Mouse (Mus musculus) neural tube, embryonic 11.5 days (tissue): ENCODE results near the gene Dner. TPM values are rescaled to one million over a fixed set of nuclear protein-coding genes. Genes with fewer than 3 reads are reported as not detected.

Experiments
- ATAC-seq: fragments of 200-750 bp; cut with Nextera tagmentation; 2 replicates; pipeline ENCODE4 v1.8.0; 2017; ENCODE audit warnings: moderate number of reproducible peaks, mild to moderate bottlenecking, moderate TSS enrichment, moderate library complexity; ENCODE audit not compliant: insufficient read depth, low FRiP score, low TSS enrichment
- DNase-seq: peaks from one replicate; pipeline ENCODE4 v3.0.0-alpha.2; 2015; ENCODE audit warnings: low spot score
- H3K27ac ChIP-seq: fragments of 300-500 bp; sonication (generic); 2 replicates; pipeline ENCODE4 v1.5.1; 2014; ENCODE audit warnings: low read depth, mild to moderate bottlenecking, low read length
- H3K27me3 ChIP-seq: fragments of 300-500 bp; sonication (generic); 2 replicates; pipeline ENCODE4 v1.6.1; 2014; ENCODE audit warnings: mild to moderate bottlenecking, low read length, mixed read lengths; ENCODE audit not compliant: control insufficient read depth, insufficient read depth
- H3K36me3 ChIP-seq: fragments of 300-500 bp; sonication (generic); 2 replicates; pipeline ENCODE4 v1.6.1; 2014; ENCODE audit warnings: mild to moderate bottlenecking, low read length, moderate library complexity, mixed read lengths; ENCODE audit not compliant: control insufficient read depth, insufficient read depth
- H3K4me1 ChIP-seq: fragments of 300-500 bp; sonication (generic); 2 replicates; pipeline ENCODE4 v1.6.1; 2014; ENCODE audit warnings: low read length, mixed read lengths; ENCODE audit not compliant: control insufficient read depth, insufficient read depth
- H3K4me2 ChIP-seq: fragments of 300-500 bp; sonication (generic); 2 replicates; pipeline ENCODE4 v1.6.1; 2014; ENCODE audit warnings: low read depth, mild to moderate bottlenecking, moderate library complexity
- H3K4me3 ChIP-seq: fragments of 300-500 bp; sonication (generic); 2 replicates; pipeline ENCODE4 v1.5.1; 2014; ENCODE audit warnings: low read depth, low read length
- H3K9ac ChIP-seq: fragments of 300-500 bp; sonication (generic); 2 replicates; pipeline ENCODE4 v1.6.1; 2014; ENCODE audit warnings: mild to moderate bottlenecking, low read length
- H3K9me3 ChIP-seq: fragments of 300-500 bp; sonication (generic); 2 replicates; pipeline ENCODE4 v1.6.1; 2016; ENCODE audit warnings: low read length; ENCODE audit not compliant: control insufficient read depth
- WGBS: fragments of 180-500 bp; shearing (Covaris S2); extraction: QIAGEN DNeasy Blood & Tissue Kit; methylation state at CpG from one replicate; pipeline ENCODE4 v1.1.7; 2014; 5-methylcytosine and 5-hydroxymethylcytosine counted together
- polyA plus RNA-seq: library from polyadenylated mRNA; unstranded; fragments of >200 nt; fragmentation: Nextera tagmentation; extraction: Ambion mirVana; gene quantifications from 2 replicates; pipeline ENCODE4 v1.2.1, GENCODE M21; 2014

Gene Dner
- polyA plus RNA-seq, 1 experiment from 2014 or later: 44.7 TPM

DNA sequence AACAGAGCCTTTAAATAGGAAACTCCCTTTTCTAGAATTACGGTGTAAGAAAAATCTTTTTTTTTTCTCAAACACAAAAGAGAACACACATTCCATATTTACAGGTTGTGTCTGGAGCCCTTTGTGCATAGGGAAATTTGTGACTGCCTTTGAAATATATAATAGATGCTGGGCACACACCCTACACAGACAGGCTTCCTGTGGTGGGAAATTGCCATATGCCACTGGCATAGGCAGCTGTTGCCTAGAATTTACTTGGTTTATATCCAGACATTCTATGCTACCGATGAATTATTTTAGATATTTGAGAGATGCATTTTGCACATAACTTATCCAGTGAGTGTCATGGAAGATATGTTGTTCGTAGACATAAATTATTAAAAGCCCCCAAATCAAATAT is 195.3 kb downstream of the Dner start:
- ATAC-seq: no peak

DNA sequence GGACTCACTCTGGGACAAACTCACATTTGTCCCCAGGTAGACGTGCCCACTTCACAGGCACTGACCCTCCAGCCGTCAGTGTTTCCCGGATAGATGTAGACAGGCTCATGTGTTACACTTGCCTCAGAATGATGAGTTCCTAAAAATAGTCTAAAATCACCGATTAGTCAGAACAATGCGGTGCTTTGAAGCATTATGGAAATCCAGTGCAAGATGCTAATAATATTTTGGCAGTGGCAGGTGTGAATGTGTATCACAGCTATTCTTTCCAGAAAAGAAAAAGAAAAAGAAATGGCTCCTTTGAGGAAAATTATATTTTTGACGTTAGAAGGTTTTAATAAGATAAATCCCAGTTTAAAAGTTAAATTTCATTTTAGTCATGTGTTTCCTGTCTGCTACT is 204.3 kb downstream of the Dner start:
- H3K27me3 ChIP-seq: no peaks in the 10 kb centered on the region
- no peak for ATAC-seq
- no peak overlapping the region for H3K4me2 ChIP-seq
- no peaks in the 10 kb centered on the region for H3K4me1 ChIP-seq
- H3K36me3 ChIP-seq: no peaks in the 10 kb centered on the region
- no peak for DNase-seq
- no peak overlapping the region for H3K4me3 ChIP-seq
- H3K9ac ChIP-seq: no peak overlapping the region
- no peaks in the 10 kb centered on the region for H3K9me3 ChIP-seq
- H3K27ac ChIP-seq: no peak overlapping the region
- WGBS: 90% methylated on average over 6 of the region's 6 CpGs

More for the DNA sequence above, 195.3 kb downstream of the Dner start:
- no peak overlapping the region for H3K4me3 ChIP-seq
- H3K4me1 ChIP-seq: no peaks in the 10 kb centered on the region
- no peaks in the 10 kb centered on the region for H3K36me3 ChIP-seq
- H3K27me3 ChIP-seq: no peaks in the 10 kb centered on the region
- no peak overlapping the region for H3K27ac ChIP-seq
- no peak overlapping the region for H3K9ac ChIP-seq
- no peaks in the 10 kb centered on the region for H3K9me3 ChIP-seq
- no peak for DNase-seq
- 97% methylated on average over 3 of the region's 3 CpGs for WGBS
- no peak overlapping the region for H3K4me2 ChIP-seq

DNA sequence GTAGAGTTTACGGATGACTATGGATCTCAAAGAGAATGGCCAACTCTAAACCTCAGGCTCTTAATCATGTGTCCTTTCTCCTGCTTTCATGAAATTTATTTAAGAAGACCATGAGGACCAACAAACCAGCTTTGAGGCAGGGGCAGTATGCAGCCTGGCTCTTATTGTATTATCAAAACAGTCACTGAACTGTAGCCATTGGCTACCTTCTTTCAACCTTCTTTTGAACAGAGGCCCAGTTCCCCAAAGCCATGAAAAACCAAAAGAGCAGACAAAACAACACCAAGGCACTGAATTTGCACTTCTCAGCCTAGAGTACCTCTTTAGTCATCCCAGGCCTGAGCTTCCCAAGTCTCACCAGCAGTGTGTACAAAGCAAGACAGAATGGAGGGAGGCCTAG is 207.5 kb downstream of the Dner start:
- no peaks in the 10 kb centered on the region for H3K4me1 ChIP-seq
- no peak overlapping the region for H3K9ac ChIP-seq
- 79% methylated on average over 1 of the region's 1 CpGs for WGBS
- H3K27ac ChIP-seq: no peak overlapping the region
- H3K36me3 ChIP-seq: no peaks in the 10 kb centered on the region
- H3K9me3 ChIP-seq: no peaks in the 10 kb centered on the region
- H3K4me3 ChIP-seq: no peak overlapping the region
- H3K4me2 ChIP-seq: no peak overlapping the region
- H3K27me3 ChIP-seq: no peaks in the 10 kb centered on the region
- DNase-seq: no peak
- no peak for ATAC-seq

DNA sequence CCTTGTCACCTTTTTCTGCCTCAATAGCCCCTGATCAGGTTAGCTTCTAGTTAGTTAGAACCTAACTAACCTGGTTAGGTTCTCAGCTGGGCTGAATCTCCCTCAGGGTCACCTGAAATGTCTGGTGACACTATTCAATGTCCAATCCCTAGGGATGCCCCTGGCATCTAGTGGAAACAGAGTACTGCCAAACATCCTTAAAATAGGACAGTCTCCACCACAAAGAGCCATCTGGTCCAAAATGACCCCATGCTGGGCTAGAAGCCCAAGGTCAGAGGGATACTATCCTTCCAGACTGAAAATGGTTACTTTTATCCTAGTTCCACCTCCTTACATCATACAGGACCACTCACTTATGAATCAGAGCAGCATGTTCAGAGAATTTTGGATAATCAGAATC is 211.0 kb downstream of the Dner start:
- Histone ChIP-seq H3K9ac (no peak overlapping the region), H3K4me3 (no peak overlapping the region), H3K4me2 (no peak overlapping the region), H3K4me1 (no peaks in the 10 kb centered on the region), H3K9me3 (no peaks in the 10 kb centered on the region), H3K27ac (no peak overlapping the region), H3K27me3 (no peaks in the 10 kb centered on the region), H3K36me3 (no peaks in the 10 kb centered on the region)
- DNase-seq (no peak), ATAC-seq (no peak)

GRCm38 (mm10) chr1:84484577-84484976 is 211.4 kb downstream of the Dner start:
- 81% methylated on average over 3 of the region's 3 CpGs for WGBS
- H3K4me2 ChIP-seq: no peak overlapping the region
- H3K9ac ChIP-seq: no peak overlapping the region
- H3K9me3 ChIP-seq: no peaks in the 10 kb centered on the region
- no peak overlapping the region for H3K4me3 ChIP-seq
- no peaks in the 10 kb centered on the region for H3K36me3 ChIP-seq
- no peak overlapping the region for H3K27ac ChIP-seq
- no peaks in the 10 kb centered on the region for H3K27me3 ChIP-seq
- no peak for DNase-seq
- H3K4me1 ChIP-seq: no peaks in the 10 kb centered on the region
- no peak for ATAC-seq

DNA sequence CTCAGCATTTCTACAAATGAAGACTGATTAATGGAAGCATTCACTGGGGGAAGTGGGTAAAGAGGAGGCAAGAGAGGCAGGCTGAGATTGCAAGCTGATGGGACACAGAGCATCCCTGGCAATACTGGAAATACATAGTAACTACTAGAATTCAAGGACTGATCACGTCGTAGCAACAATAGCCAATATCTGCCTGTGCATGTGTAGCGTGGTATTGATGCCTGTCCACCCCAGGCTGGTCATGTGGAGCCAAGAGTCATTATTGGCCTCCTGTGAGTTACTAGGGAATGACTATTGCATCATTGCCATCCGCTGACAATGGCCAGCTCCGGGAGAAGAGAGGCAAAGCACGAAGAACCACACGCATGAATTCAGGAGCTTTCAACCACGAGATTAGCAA is 216.0 kb downstream of the Dner start:
- Histone ChIP-seq H3K4me1 (no peaks in the 10 kb centered on the region), H3K9me3 (no peaks in the 10 kb centered on the region), H3K27ac (no peak overlapping the region), H3K36me3 (no peaks in the 10 kb centered on the region), H3K9ac (no peak overlapping the region), H3K4me2 (no peak overlapping the region), H3K4me3 (no peak overlapping the region), H3K27me3 (no peaks in the 10 kb centered on the region)
- no peak for ATAC-seq
- no peak for DNase-seq
- WGBS: 82% methylated on average over 8 of the region's 8 CpGs

GRCm38 (mm10) chr1:84474274-84474673 is 221.7 kb downstream of the Dner start:
- no peak for DNase-seq
- no peak overlapping the region for H3K27ac ChIP-seq
- no peaks in the 10 kb centered on the region for H3K4me1 ChIP-seq
- no peaks in the 10 kb centered on the region for H3K27me3 ChIP-seq
- no peaks in the 10 kb centered on the region for H3K36me3 ChIP-seq
- H3K4me2 ChIP-seq: no peak overlapping the region
- H3K9ac ChIP-seq: no peak overlapping the region
- no peaks in the 10 kb centered on the region for H3K9me3 ChIP-seq
- WGBS: 90% methylated on average over 3 of the region's 3 CpGs
- no peak overlapping the region for H3K4me3 ChIP-seq
- ATAC-seq: no peak

DNA sequence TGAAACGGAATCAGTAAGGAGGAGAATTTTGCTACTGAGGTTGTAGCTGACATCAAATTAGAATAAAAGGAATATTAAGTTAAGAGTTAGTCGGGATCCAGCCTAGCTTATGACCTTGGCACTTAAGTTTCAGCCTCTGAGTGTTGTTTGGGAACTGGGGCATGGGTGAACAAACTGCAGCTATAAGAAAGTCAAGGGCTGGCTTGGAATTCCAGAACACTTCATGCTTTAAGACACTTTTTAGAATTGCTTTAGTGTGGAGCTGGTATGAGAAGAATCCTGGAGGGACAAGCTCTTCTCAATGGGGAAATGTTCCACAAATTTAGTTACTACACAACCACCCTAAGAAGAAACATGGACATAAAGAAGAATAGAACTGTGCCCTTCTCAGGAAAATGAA is 223.8 kb downstream of the Dner start:
- ATAC-seq: no peak
- WGBS: 74% methylated on average over 2 of the region's 2 CpGs
- DNase-seq: no peak

DNA sequence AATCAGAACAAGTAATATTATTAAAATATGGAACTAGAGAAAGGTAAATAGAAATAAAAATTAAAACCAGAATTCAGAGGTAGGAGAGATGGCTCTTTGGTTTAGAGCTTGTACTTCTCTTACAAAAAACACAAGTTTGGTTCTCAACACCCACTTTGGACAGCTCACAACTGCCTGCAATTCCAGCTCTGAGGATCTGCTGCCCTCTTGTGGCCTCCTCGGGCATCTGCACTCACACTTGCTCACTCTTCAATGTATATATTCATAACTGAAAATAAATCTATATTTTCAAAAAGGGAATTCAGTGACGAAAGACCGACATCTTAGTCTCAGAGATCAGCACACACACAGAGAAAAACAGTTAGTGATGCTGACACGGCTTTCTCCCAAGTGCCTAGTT is 225.7 kb downstream of the Dner start:
- Histone ChIP-seq H3K4me1 (no peaks in the 10 kb centered on the region), H3K27ac (no peak overlapping the region), H3K4me2 (no peak overlapping the region), H3K9ac (no peak overlapping the region), H3K36me3 (no peaks in the 10 kb centered on the region), H3K9me3 (no peaks in the 10 kb centered on the region), H3K4me3 (no peak overlapping the region), H3K27me3 (no peaks in the 10 kb centered on the region)
- WGBS: 68% methylated on average over 4 of the region's 4 CpGs
- ATAC-seq (no peak), DNase-seq (no peak)

More for the DNA sequence above, 223.8 kb downstream of the Dner start:
- Histone ChIP-seq H3K36me3 (no peaks in the 10 kb centered on the region), H3K4me1 (no peaks in the 10 kb centered on the region), H3K27ac (no peak overlapping the region), H3K9ac (no peak overlapping the region), H3K4me2 (no peak overlapping the region), H3K27me3 (no peaks in the 10 kb centered on the region), H3K4me3 (no peak overlapping the region), H3K9me3 (no peaks in the 10 kb centered on the region)
